ENCODE assay signal across 19 mouse cellular contexts in the genomic region with DNA sequence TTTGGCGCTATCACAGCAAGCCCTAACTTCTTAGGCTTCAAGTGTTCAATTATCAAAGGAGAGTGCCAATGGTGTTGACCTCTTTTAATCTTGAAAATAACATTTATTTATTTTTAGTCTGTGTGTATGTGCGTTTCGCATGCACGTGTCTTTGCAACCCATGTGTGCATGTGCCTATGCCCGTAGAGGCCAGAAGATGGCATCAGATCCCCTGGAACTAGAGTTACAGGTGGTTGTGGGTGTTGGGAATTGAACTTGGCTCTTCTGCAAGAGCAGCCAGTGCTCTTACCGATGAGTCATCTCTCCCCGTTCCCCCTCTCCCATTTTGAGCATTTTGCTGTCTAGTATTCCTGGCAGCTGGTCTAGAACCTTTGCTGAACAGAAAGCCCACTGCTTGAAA.
DNase-seq lines count a peak whose midpoint lies in the region; ATAC-seq and TF ChIP-seq lines count a peak whose summit lies in the region.
"Had no signal": no experiment of that assay in that cellular context is flagged by ENCODE, and none has a peak within 500 bp of the region (broad histone marks: within the 10 kb centered on the region; RNA-seq: fewer than 3 reads in every experiment).

No protein-coding gene starts in this region.

- H3K27me3 ChIP-seq in intestine, postnatal 0 days (replicated peaks; ENCODE audit: control insufficient read depth, insufficient read depth, low read length) = no peaks in the 10 kb centered on the region
- H3K27me3 ChIP-seq in intestine, embryonic 15.5 days (replicated peaks) = no peaks in the 10 kb centered on the region
- H3K27me3 ChIP-seq in lung, postnatal 0 days (replicated peaks; ENCODE audit: insufficient read depth, low read length) = no peaks in the 10 kb centered on the region
- no peaks in the 10 kb centered on the region for H3K27me3 ChIP-seq in MEL (ENCODE audit: control insufficient read depth in 1 of 2, insufficient read depth in 2 of 2, low read length in 2 of 2)
- H3K27me3 ChIP-seq in stomach, postnatal 0 days (ENCODE audit: control insufficient read depth, insufficient read depth, low read length) = no peaks in the 10 kb centered on the region
- H3K27me3 ChIP-seq: embryonic facial prominence, embryonic 12.5 days; limb, embryonic 12.5 days had no signal

- DNase-seq in lung, postnatal 0 days (ENCODE audit: low spot score) = no peak
- no peak for DNase-seq in lung, postnatal 25 days (ENCODE audit: low spot score)
- peak; percentile 25 for DNase-seq in MEL (ENCODE audit: low read depth, low spot score)
- no peak for DNase-seq in stomach, postnatal 0 days (ENCODE audit: low spot score)
- DNase-seq: cerebellum, adult 9-11 months; heart, postnatal 4 days; kidney, postnatal 14 days; layer of hippocampus, postnatal 36 days; lung, postnatal 10 days; midbrain, embryonic 14.5 days; right cerebral cortex, postnatal 25 days; thymus, adult 2 months had no signal

- TF ChIP-seq EP300 in lung, postnatal 0 days (IDR thresholded peaks at IDR 0.05) = no peak
- TF ChIP-seq EP300 in MEL (IDR thresholded peaks at IDR 0.05; ENCODE audit: low read depth in 1 of 2, low read length in 2 of 2) = no peak
- TF ChIP-seq EP300 in stomach, postnatal 0 days (optimal IDR thresholded peaks at IDR 0.05) = no peak

- TF ChIP-seq RAD21 in MEL (IDR thresholded peaks at IDR 0.05; ENCODE audit: low read depth, low read length) = peak; percentile 52

- H3K9ac ChIP-seq in intestine, postnatal 0 days (ENCODE audit: low read depth, low read length) = no peak overlapping the region
- H3K9ac ChIP-seq in intestine, embryonic 15.5 days = no peak overlapping the region
- no peak overlapping the region for H3K9ac ChIP-seq in lung, postnatal 0 days (replicated peaks; ENCODE audit: low read depth)
- H3K9ac ChIP-seq in MEL (ENCODE audit: control insufficient read depth, low read depth, low read length, poor library complexity, severe bottlenecking) = no peak overlapping the region
- no peak overlapping the region for H3K9ac ChIP-seq in stomach, postnatal 0 days (ENCODE audit: low read length)
- H3K9ac ChIP-seq: embryonic facial prominence, embryonic 12.5 days; limb, embryonic 12.5 days had no signal

- H3K4me1 ChIP-seq in intestine, postnatal 0 days (replicated peaks; ENCODE audit: control insufficient read depth, insufficient read depth, low read length) = no peaks in the 10 kb centered on the region
- no peaks in the 10 kb centered on the region for H3K4me1 ChIP-seq in intestine, embryonic 15.5 days (replicated peaks)
- peaks cover 3% of the 10 kb centered on the region; the same call in 1 of the 2 replicates for H3K4me1 ChIP-seq in lung, postnatal 0 days (ENCODE audit: insufficient read depth, low read depth, low read length)
- H3K4me1 ChIP-seq in MEL (ENCODE audit: control insufficient read depth in 1 of 2, insufficient read depth in 2 of 2, low read length in 2 of 2) = peaks cover 0 to 10% of the 10 kb centered on the region in 2 experiments; a peak in 2 of 4 replicates
- H3K4me1 ChIP-seq in stomach, postnatal 0 days (replicated peaks; ENCODE audit: control insufficient read depth, insufficient read depth) = no peaks in the 10 kb centered on the region
- H3K4me1 ChIP-seq: embryonic facial prominence, embryonic 12.5 days; limb, embryonic 12.5 days had no signal

- H3K9me3 ChIP-seq in intestine, postnatal 0 days (ENCODE audit: control insufficient read depth) = peaks cover 5% of the 10 kb centered on the region; the same call in 1 of the 2 replicates
- no peaks in the 10 kb centered on the region for H3K9me3 ChIP-seq in intestine, embryonic 15.5 days
- no peaks in the 10 kb centered on the region for H3K9me3 ChIP-seq in lung, postnatal 0 days (ENCODE audit: low read length)
- H3K9me3 ChIP-seq in MEL (replicated peaks; ENCODE audit: insufficient read depth, low read length) = no peaks in the 10 kb centered on the region
- H3K9me3 ChIP-seq in stomach, postnatal 0 days (ENCODE audit: control insufficient read depth, low read length) = no peaks in the 10 kb centered on the region
- H3K9me3 ChIP-seq: embryonic facial prominence, embryonic 12.5 days; forebrain, embryonic 10.5 days had no signal

- no peaks in the 10 kb centered on the region for H3K36me3 ChIP-seq in intestine, postnatal 0 days (ENCODE audit: control insufficient read depth, insufficient read depth)
- no peaks in the 10 kb centered on the region for H3K36me3 ChIP-seq in intestine, embryonic 15.5 days
- H3K36me3 ChIP-seq in lung, postnatal 0 days (ENCODE audit: insufficient read depth, low read length) = no peaks in the 10 kb centered on the region
- peaks cover 0 to 8% of the 10 kb centered on the region in 2 experiments; a peak in 2 of 4 replicates for H3K36me3 ChIP-seq in MEL (ENCODE audit: control insufficient read depth in 1 of 2, insufficient read depth in 2 of 2, low read length in 2 of 2)
- H3K36me3 ChIP-seq in stomach, postnatal 0 days (ENCODE audit: control insufficient read depth, insufficient read depth, low read length) = no peaks in the 10 kb centered on the region
- H3K36me3 ChIP-seq: embryonic facial prominence, embryonic 12.5 days; forebrain, embryonic 10.5 days; limb, embryonic 12.5 days had no signal

- H3K79me2 ChIP-seq in MEL (ENCODE audit: control insufficient read depth, insufficient read depth, low read length, poor library complexity) = no peaks in the 10 kb centered on the region

- TF ChIP-seq CTCF in intestine, postnatal 0 days (IDR thresholded peaks at IDR 0.05; ENCODE audit: low read depth) = peak; percentile 28; the same call in 1 of the 2 replicates
- TF ChIP-seq CTCF in lung, postnatal 0 days (IDR thresholded peaks at IDR 0.05) = peak; percentile 31; the same call in 1 of the 2 replicates
- peak; percentile 29 to 50 (median 44); a peak in 5 of 6 replicates for TF ChIP-seq CTCF in MEL (IDR thresholded peaks at IDR 0.05 in 2 of 3, conservative IDR thresholded peaks at IDR 0.05 in 1 of 3; ENCODE audit: control insufficient read depth in 1 of 3, insufficient read depth in 1 of 3, low read depth in 2 of 3, low read length in 3 of 3, poor library complexity in 1 of 3, severe bottlenecking in 1 of 3)
- peak; percentile 38 for TF ChIP-seq CTCF in stomach, postnatal 0 days (IDR thresholded peaks at IDR 0.05; ENCODE audit: low read depth)

- ATAC-seq in intestine, postnatal 0 days = no peak
- no peak for ATAC-seq in intestine, embryonic 15.5 days
- ATAC-seq in lung, postnatal 0 days = no peak
- ATAC-seq in stomach, postnatal 0 days (ENCODE audit: low FRiP score, low TSS enrichment) = no peak
- ATAC-seq in megakaryocyte-erythroid progenitor cell, adult 5-6 weeks (replicated peaks; ENCODE audit: low FRiP score, low TSS enrichment, poor library complexity, severe bottlenecking) = no peak
- ATAC-seq: inflammation-experienced regulatory T-cells, adult 6 months had no signal

- H3K4me3 ChIP-seq in intestine, postnatal 0 days (ENCODE audit: low read depth, low read length) = no peak overlapping the region
- H3K4me3 ChIP-seq in intestine, embryonic 15.5 days (replicated peaks) = no peak overlapping the region
- no peak overlapping the region for H3K4me3 ChIP-seq in lung, postnatal 0 days (ENCODE audit: low read depth, low read length)
- H3K4me3 ChIP-seq in MEL (ENCODE audit: control insufficient read depth in 1 of 2, insufficient read depth in 1 of 2, low read depth in 2 of 2, low read length in 2 of 2) = no peak overlapping the region
- H3K4me3 ChIP-seq in stomach, postnatal 0 days (ENCODE audit: low read depth, low read length) = no peak overlapping the region
- H3K4me3 ChIP-seq: embryonic facial prominence, embryonic 12.5 days; forebrain, embryonic 10.5 days; limb, embryonic 12.5 days had no signal

- TF ChIP-seq POLR2A in MEL (IDR thresholded peaks at IDR 0.05; ENCODE audit: control insufficient read depth in 1 of 2, insufficient read depth in 1 of 2, low read depth in 1 of 2, low read length in 2 of 2, poor library complexity in 1 of 2) = no peak

- no peak overlapping the region for H3K4me2 ChIP-seq in intestine, postnatal 0 days (replicated peaks; ENCODE audit: low read depth)
- H3K4me2 ChIP-seq in intestine, embryonic 15.5 days (replicated peaks) = no peak overlapping the region
- H3K4me2 ChIP-seq in lung, postnatal 0 days (replicated peaks; ENCODE audit: low read depth, low read length) = no peak overlapping the region
- H3K4me2 ChIP-seq in stomach, postnatal 0 days (replicated peaks; ENCODE audit: low read depth) = no peak overlapping the region
- H3K4me2 ChIP-seq: embryonic facial prominence, embryonic 12.5 days; limb, embryonic 12.5 days had no signal

- no peak overlapping the region for H3K27ac ChIP-seq in intestine, postnatal 0 days (ENCODE audit: low read depth, low read length)
- H3K27ac ChIP-seq in intestine, embryonic 15.5 days = no peak overlapping the region
- H3K27ac ChIP-seq in lung, postnatal 0 days (ENCODE audit: low read length) = no peak overlapping the region
- H3K27ac ChIP-seq in MEL (ENCODE audit: control insufficient read depth, low read depth, low read length) = no peak overlapping the region
- no peak overlapping the region for H3K27ac ChIP-seq in stomach, postnatal 0 days (replicated peaks)
- H3K27ac ChIP-seq: embryonic facial prominence, embryonic 12.5 days; forebrain, embryonic 10.5 days; limb, embryonic 12.5 days had no signal

- WGBS in intestine, postnatal 0 days = 81% methylated on average over 7 of the region's 7 CpGs
- WGBS in intestine, embryonic 15.5 days = 85% methylated on average over 7 of the region's 7 CpGs
- 80% methylated on average over 7 of the region's 7 CpGs for WGBS in lung, postnatal 0 days
- WGBS in stomach, postnatal 0 days = 84% methylated on average over 7 of the region's 7 CpGs

TF ChIP-seq in MEL, 35 proteins besides CTCF, POLR2A, EP300 and RAD21:
- TF ChIP-seq MXI1 (IDR thresholded peaks at IDR 0.05; ENCODE audit: low read depth, low read length) = no peak
- no peak for TF ChIP-seq NELFE (IDR thresholded peaks at IDR 0.05; ENCODE audit: low read depth, low read length)
- no peak for TF ChIP-seq ELF1 (IDR thresholded peaks at IDR 0.05; ENCODE audit: low read depth, low read length)
- TF ChIP-seq HCFC1 (IDR thresholded peaks at IDR 0.05; ENCODE audit: low read depth, low read length) = no peak
- TF ChIP-seq ZC3H11A (IDR thresholded peaks at IDR 0.05; ENCODE audit: low read depth, low read length) = peak; percentile 14; the same call in 1 of the 2 replicates
- peak; percentile 47 for TF ChIP-seq SMC3 (IDR thresholded peaks at IDR 0.05; ENCODE audit: low read depth, low read length)
- TF ChIP-seq MYC (IDR thresholded peaks at IDR 0.05; ENCODE audit: low read depth, low read length) = no peak
